ENCODE assay signal across 20 mouse cellular contexts in the genomic region with DNA sequence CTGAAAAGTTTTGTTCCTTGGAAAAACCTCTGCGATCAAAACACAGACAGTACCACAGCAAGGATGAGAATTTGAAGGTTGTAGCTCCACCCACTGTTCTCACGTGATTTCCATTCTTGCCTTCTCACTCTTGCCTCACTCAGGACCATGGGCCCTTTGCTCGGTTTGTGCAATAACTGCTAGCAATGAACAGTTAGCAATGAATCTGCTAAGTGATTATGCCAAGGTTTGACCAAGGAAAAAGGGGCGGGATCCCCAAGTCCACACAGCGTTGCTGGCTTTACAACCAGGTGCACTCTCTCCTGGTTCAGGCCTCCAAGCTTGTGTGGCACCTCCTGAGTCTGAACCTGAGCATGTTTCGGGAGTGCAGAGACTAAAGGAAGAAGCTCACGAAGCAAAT.
"Had no signal": no experiment of that assay in that cellular context is flagged by ENCODE, and none has a peak within 500 bp of the region (broad histone marks: within the 10 kb centered on the region; RNA-seq: fewer than 3 reads in every experiment).

No protein-coding gene starts in this region.

- H3K4me3 ChIP-seq: kidney, embryonic 15.5 days; limb, embryonic 10.5 days; limb, embryonic 13.5 days; liver, embryonic 15.5 days; midbrain, embryonic 12.5 days; myocyte; neural tube, embryonic 13.5 days; stomach, embryonic 15.5 days had no signal

- H3K36me3 ChIP-seq: kidney, embryonic 15.5 days; limb, embryonic 10.5 days; limb, embryonic 13.5 days; liver, embryonic 15.5 days; midbrain, embryonic 12.5 days; neural tube, embryonic 13.5 days; stomach, embryonic 15.5 days had no signal

- ATAC-seq: midbrain, embryonic 16.5 days had no signal

- H3K27me3 ChIP-seq: kidney, embryonic 15.5 days; liver, embryonic 15.5 days; midbrain, embryonic 12.5 days; stomach, embryonic 15.5 days had no signal

- DNase-seq: kidney, adult 8-10 months; kidney, postnatal 10 days; kidney, postnatal 4 days; lung, adult 2 months; lung, postnatal 14 days; lung, postnatal 4 days; retina, postnatal 1 day; right cerebral cortex, postnatal 25 days; spleen, adult 18-20 months; thymus, postnatal 25 days had no signal

- H3K9me3 ChIP-seq: kidney, embryonic 15.5 days; limb, embryonic 10.5 days; limb, embryonic 13.5 days; liver, embryonic 15.5 days; midbrain, embryonic 12.5 days; neural tube, embryonic 13.5 days; stomach, embryonic 15.5 days had no signal

- H3K9ac ChIP-seq: kidney, embryonic 15.5 days; limb, embryonic 13.5 days; liver, embryonic 15.5 days; midbrain, embryonic 12.5 days; neural tube, embryonic 13.5 days; stomach, embryonic 15.5 days had no signal

- H3K4me1 ChIP-seq: liver, embryonic 15.5 days; stomach, embryonic 15.5 days had no signal

- H3K27ac ChIP-seq: kidney, embryonic 15.5 days; limb, embryonic 10.5 days; limb, embryonic 13.5 days; liver, embryonic 15.5 days; midbrain, embryonic 12.5 days; neural tube, embryonic 13.5 days; stomach, embryonic 15.5 days had no signal

- H3K4me2 ChIP-seq: kidney, embryonic 15.5 days; limb, embryonic 13.5 days; liver, embryonic 11.5 days; liver, embryonic 15.5 days; midbrain, embryonic 12.5 days; neural tube, embryonic 13.5 days; stomach, embryonic 15.5 days had no signal
